Mouse (Mus musculus) inflammation-experienced regulatory T-cells, adult 6 months (primary cell): ENCODE results near the gene Arsb. TPM values are rescaled to one million over a fixed set of nuclear protein-coding genes. Genes with fewer than 3 reads are reported as not detected.

ENCODE experiments used
- ATAC-seq: one replicate; pipeline ENCODE4 v1.8.0; 2017
- polyA plus RNA-seq, 3 experiments: library from polyadenylated mRNA; unstranded; fragments of 100-300 nt; shearing (Covaris generic); gene quantifications; one replicate each; pipeline ENCODE4 v1.2.1; 2017

Arsb gene
- 10 to 100 TPM in 1 of 3 experiments, 1 to 10 TPM in 2; 6.2 to 26.1 (median 9.5) TPM for polyA plus RNA-seq

GRCm38 (mm10) chr13:93771588-93772278, at the start of gene Arsb:
Gene Arsb, plus strand, starts transcription at chr13:93771630.
- ATAC-seq = peak; percentile 80

DNA sequence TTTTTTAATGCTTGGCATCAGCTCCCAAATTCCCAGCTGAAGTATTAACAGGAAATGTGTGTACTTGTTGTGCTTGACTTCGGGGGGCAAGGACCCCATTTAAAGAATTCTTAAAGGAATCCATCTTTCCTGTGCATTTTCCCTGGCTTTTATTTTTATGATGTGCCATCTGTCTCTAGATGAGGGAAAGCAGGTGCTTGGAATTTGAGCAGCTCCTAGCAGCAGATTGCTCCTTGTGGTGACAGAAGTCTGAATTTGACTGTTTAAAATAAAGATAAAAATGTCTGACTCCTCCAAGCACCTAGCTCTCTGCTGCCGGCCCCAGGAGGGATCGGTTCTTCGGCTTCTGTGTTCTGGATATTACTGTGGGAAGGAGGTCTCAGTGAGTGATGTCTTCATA, 49.5 kb upstream of the Arsb start:
- ATAC-seq = no peak

- no peak for ATAC-seq
Measured at GRCm38 (mm10) chr13:93723455-93723854, 48.0 kb upstream of the Arsb start.

- peak; percentile 71 for ATAC-seq
Measured at GRCm38 (mm10) chr13:93724206-93724605, 47.2 kb upstream of the Arsb start.

DNA sequence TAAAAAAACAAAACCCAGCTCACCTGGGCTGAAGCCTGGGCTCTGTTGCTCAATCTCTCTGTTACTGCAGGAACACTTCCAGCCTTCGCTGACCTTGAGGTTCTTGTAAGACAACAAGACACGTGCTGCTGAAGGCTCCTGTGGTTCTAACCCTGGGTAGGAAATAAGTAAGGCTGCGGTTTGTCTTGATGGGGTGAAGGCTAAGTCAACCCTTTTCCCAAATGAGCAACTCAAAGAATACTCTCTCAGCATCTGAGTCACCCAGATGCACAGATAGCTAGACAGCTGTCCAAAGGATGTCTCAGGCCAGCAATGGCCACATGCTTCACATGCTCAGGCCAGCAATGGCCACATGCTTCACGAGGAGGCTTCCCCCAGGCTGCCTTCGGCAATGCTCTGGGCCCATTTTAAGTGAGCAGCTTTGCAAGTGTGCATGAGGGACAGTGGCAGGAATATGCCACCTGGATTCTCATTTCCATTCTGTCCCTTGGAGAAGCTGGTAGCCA, 36.2 kb upstream of the Arsb start:
- no peak for ATAC-seq

DNA sequence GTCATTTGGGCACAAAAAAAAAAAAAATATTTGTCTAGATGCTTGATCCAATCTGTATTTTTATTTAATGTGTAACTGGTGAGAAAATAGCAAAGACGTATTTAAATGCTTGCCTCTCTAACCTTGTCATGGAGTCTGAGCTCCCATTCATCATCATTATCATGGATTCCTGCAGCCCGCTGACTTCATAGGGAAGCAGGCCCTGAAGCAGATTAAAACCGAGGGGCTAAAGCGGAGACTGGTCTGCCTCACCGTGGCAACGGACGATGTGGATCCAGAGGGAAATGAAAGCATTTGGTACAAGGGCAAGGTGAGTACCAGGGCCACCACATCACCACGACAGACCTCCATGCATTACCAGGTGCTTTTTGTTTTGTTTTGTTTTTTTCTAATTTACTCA, 27.3 kb upstream of the Arsb start:
- ATAC-seq = no peak

GRCm38 (mm10) chr13:93752597-93753400, 18.6 kb upstream of the Arsb start:
- ATAC-seq = no peak

DNA sequence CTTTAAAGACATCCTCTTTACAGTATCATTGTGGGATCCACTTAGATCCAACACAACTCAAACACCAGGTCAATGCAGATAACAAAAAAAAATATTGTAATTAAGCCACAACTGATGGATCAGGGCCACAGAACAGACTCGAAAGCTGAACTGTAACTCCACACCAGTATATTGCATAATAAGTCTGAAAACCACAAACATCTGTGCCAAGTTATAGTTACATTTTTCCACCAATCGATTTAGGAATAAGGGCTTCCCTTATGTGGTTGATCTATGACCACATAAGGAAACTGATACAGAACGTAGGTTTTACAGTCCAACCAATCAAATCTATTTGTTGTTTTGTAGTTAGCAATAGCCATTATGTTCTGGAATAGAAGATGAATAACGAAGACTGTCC, 16.3 kb upstream of the Arsb start:
- ATAC-seq = no peak

DNA sequence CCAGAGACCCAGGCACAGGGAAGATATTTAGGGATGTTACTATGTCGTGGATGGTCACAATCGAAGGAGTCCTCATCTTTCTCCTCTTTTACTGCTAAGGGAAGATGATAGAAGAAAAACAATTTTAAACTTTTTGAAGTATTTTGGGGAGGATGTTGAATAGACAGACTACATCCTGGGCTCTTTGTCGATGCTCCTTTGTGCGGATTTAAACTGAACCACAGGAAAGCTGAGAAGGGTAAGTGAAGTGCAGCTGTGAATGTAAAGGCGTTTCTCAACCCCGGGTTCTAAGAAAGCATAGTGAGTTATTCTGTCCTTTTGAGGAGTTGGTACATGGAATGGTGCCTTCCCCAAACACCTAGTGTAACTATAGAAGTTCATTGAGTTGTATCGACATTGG, 14.8 kb upstream of the Arsb start:
- ATAC-seq = peak; percentile 61

GRCm38 (mm10) chr13:93757514-93757913, 13.9 kb upstream of the Arsb start:
- no peak for ATAC-seq

- ATAC-seq = no peak
Measured at GRCm38 (mm10) chr13:93758149-93758898, 13.1 kb upstream of the Arsb start.

DNA sequence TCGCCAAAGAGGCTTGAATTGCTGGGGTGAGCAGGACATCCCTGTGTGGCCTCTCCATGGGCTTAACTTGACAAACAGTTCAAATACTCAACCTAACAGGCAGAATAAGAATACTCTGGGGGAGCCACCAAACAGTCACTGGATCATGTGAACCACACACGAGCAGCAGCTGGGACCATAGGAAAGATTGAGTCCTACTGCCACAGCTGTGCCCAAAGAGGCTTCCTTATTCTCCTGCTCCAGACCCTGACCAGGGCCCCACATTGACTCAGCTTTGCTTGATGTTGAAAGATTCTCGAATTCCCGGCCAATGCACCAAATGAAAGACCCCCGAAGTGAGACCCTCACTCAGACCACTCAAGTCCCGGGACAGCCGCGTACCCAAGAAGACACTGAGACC, 9.6 kb upstream of the Arsb start:
- ATAC-seq = no peak

GRCm38 (mm10) chr13:93762879-93763278, 8.6 kb upstream of the Arsb start:
- peak; percentile 92 for ATAC-seq

- no peak for ATAC-seq
Measured at GRCm38 (mm10) chr13:93764321-93764973, 7.0 kb upstream of the Arsb start.

- peak; percentile 69 for ATAC-seq
Measured at GRCm38 (mm10) chr13:93771031-93771587, 321 bp upstream of the Arsb start.

DNA sequence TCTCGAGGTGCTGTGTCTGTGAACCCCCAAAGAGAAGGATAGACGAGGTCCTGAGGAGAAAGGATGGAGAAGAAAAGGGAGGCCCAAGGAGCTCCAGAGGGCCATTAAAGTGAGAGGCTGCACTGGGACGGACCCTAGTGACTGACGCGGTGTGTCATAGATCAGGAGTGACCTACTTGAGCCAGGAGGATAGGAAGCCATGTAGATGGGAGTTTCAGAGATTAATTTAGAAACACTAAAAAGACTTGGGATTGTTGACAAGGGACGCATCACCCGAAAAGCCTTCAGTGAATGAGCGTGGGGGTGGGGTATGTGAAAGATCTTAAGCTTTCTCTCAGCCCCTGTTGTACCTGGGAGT, 828 bp downstream of the Arsb start:
- peak; percentile 4 for ATAC-seq

- no peak for ATAC-seq
Measured at GRCm38 (mm10) chr13:93772861-93773260, 1.4 kb downstream of the Arsb start.

DNA sequence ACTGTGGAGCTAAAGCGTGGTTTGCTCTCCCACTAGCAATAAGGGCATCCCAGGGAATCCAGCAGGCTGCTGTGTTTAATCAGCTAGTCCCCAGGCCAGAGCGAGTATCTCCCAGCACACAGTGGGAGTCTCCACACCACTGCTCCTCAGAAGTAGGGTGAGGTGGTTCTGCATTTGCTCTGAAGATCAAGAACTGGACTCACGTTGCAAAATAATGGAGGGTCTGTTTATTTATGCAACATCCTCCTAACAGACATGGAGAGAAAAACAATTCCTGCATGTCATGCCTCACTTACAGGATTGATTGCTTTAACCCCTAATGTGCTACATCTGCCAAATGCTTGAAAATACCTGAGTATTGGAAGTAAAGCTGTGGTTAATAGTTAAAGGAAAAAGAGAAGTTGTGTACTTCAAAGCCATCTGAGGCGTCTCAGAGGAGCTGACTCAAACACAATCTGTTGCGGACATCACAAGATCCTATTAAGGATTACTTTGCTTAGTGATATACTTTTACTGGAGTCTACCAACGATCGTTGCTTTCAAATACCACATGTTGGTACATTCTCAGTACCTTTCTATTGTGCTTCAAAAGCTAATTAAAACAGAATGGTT, 2.4 kb downstream of the Arsb start:
- ATAC-seq = no peak

GRCm38 (mm10) chr13:93782823-93783222, 11.4 kb downstream of the Arsb start:
- no peak for ATAC-seq

GRCm38 (mm10) chr13:93785329-93785728, 13.9 kb downstream of the Arsb start:
- ATAC-seq = peak; percentile 63

- no peak for ATAC-seq
Measured at GRCm38 (mm10) chr13:93786051-93786450, 14.6 kb downstream of the Arsb start.

GRCm38 (mm10) chr13:93787647-93788046, 16.2 kb downstream of the Arsb start:
- ATAC-seq = no peak
